Mouse (Mus musculus): Measurements from ENCODE around the gene Fbln2.

DNA sequence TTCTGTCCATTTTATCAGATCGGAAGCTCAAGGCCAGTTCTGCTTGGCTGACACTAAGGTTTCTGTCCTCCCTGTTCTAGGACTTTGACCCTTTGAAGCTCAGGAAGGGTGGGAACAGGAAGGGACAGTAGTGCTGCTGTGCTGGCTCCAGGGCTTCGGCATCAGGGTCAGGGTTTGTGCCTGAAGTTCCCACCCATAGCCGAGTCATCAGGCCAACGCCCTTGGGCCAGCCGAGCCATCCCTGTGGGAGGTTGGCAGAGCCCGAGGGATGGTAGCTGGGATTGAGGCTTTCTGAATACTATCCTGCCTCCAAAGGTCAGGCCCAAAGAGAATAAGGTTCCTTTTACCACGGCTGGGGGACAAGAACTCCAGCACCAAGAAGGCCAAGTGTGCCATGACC lies 70.8 kb downstream of the Fbln2 start:
- no peak for TF ChIP-seq CTCF (IDR thresholded peaks at IDR 0.05; ENCODE audit: low read depth)
- no peak for TF ChIP-seq EP300 (optimal IDR thresholded peaks at IDR 0.05)
